Mouse (Mus musculus): Measurements from ENCODE around the gene Kcna7. TPM values are rescaled to one million over a fixed set of nuclear protein-coding genes. Genes with fewer than 3 reads are reported as not detected.

The Kcna7 gene
- polyA plus RNA-seq, 1 experiment from 2014 or later = not detected

- Histone ChIP-seq H3K4me1 (peaks cover 36% of the 10 kb centered on the region), H3K27me3 (replicated peaks) (no peaks in the 10 kb centered on the region), H3K4me2 (peak overlapping the region; percentile 78), H3K9ac (no peak overlapping the region), H3K9me3 (no peaks in the 10 kb centered on the region), H3K4me3 (replicated peaks) (no peak overlapping the region), H3K27ac (peak overlapping the region; percentile 94), H3K36me3 (peaks cover 30% of the 10 kb centered on the region)
- 44% methylated on average over 9 of the region's 9 CpGs for WGBS
- no peak for ATAC-seq (ENCODE audit: insufficient read depth, low FRiP score, low read depth)
Observed at GRCm38 (mm10) chr7:45456721-45457203, 51.3 kb downstream of the Kcna7 start.

GRCm38 (mm10) chr7:45457204-45458060 is 52.0 kb downstream of the Kcna7 start:
- H3K4me3 ChIP-seq (replicated peaks) = peak overlapping the region; percentile 74
- H3K9ac ChIP-seq = no peak overlapping the region
- no peaks in the 10 kb centered on the region for H3K9me3 ChIP-seq
- H3K27ac ChIP-seq = peak overlapping the region; percentile 94
- 48% methylated on average over 10 of the region's 10 CpGs for WGBS
- peaks cover 24% of the 10 kb centered on the region for H3K36me3 ChIP-seq
- peaks cover 39% of the 10 kb centered on the region for H3K4me1 ChIP-seq
- ATAC-seq (ENCODE audit: insufficient read depth, low FRiP score, low read depth) = no peak
- peak overlapping the region; percentile 78 for H3K4me2 ChIP-seq
- no peaks in the 10 kb centered on the region for H3K27me3 ChIP-seq (replicated peaks)

GRCm38 (mm10) chr7:45458748-45459563 is 53.5 kb downstream of the Kcna7 start:
- under 1% methylated on average over 42 of the region's 43 CpGs for WGBS
- H3K36me3 ChIP-seq = peaks cover 24% of the 10 kb centered on the region
- peak overlapping the region; percentile 94 for H3K27ac ChIP-seq

More at GRCm38 (mm10) chr7:45458748-45459563, 53.5 kb downstream of the Kcna7 start:
- ATAC-seq (ENCODE audit: insufficient read depth, low FRiP score, low read depth) = peak; percentile 54
- Histone ChIP-seq H3K4me3 (replicated peaks) (peak overlapping the region; percentile 74), H3K4me2 (peak overlapping the region; percentile 78), H3K27me3 (replicated peaks) (no peaks in the 10 kb centered on the region), H3K4me1 (peaks cover 39% of the 10 kb centered on the region), H3K9me3 (no peaks in the 10 kb centered on the region), H3K9ac (peak overlapping the region; percentile 55)

Small RNAs within 50 kb of the gene (microRNA-seq; reads per million reads assigned to microRNA genes)
- not detected for gene Gm22133

Other genes with a start within 250 kb of the Kcna7 start
- 0.13 TPM in 1 of 2 replicates, not detected in the other for gene Slc17a7, start 241.7 kb upstream of the Kcna7 start, polyA plus RNA-seq (2015; fragmentation: Nextera tagmentation; extraction: Ambion mirVana)
- gene Gfy, start 226.1 kb upstream of the Kcna7 start, polyA plus RNA-seq (2015; fragmentation: Nextera tagmentation; extraction: Ambion mirVana) = not detected in 2 replicates
- not detected in 2 replicates for gene Pth2, start 224.7 kb upstream of the Kcna7 start, polyA plus RNA-seq (2015; fragmentation: Nextera tagmentation; extraction: Ambion mirVana)
- 0.55 and 0.64 TPM in 2 replicates for gene Ccdc155, start 200.8 kb upstream of the Kcna7 start, polyA plus RNA-seq (2015; fragmentation: Nextera tagmentation; extraction: Ambion mirVana)
- 1.1 and 1.4 TPM in 2 replicates for gene Dkkl1, start 193.5 kb upstream of the Kcna7 start, polyA plus RNA-seq (2015; fragmentation: Nextera tagmentation; extraction: Ambion mirVana)
- gene Tead2, start 189.9 kb upstream of the Kcna7 start, polyA plus RNA-seq (2015; fragmentation: Nextera tagmentation; extraction: Ambion mirVana) = 123 and 141 TPM in 2 replicates
- 4.2 and 7.1 TPM in 2 replicates for gene Cd37, start 166.5 kb upstream of the Kcna7 start, polyA plus RNA-seq (2015; fragmentation: Nextera tagmentation; extraction: Ambion mirVana)
- not detected in 2 replicates for gene Slc6a16, start 164.6 kb upstream of the Kcna7 start, polyA plus RNA-seq (2015; fragmentation: Nextera tagmentation; extraction: Ambion mirVana)
- not detected in 2 replicates for gene Slc6a21, start 128.1 kb upstream of the Kcna7 start, polyA plus RNA-seq (2015; fragmentation: Nextera tagmentation; extraction: Ambion mirVana)
- 23.9 and 26.9 TPM in 2 replicates for gene Trpm4, start 71.9 kb upstream of the Kcna7 start, polyA plus RNA-seq (2015; fragmentation: Nextera tagmentation; extraction: Ambion mirVana)
- 1.4 and 1.5 TPM in 2 replicates for gene Hrc, start 70.4 kb upstream of the Kcna7 start, polyA plus RNA-seq (2015; fragmentation: Nextera tagmentation; extraction: Ambion mirVana)
- gene Ppfia3, start 38.6 kb upstream of the Kcna7 start, polyA plus RNA-seq (2015; fragmentation: Nextera tagmentation; extraction: Ambion mirVana) = 4.8 and 5.6 TPM in 2 replicates
- 3.5 and 4.0 TPM in 2 replicates for gene Lin7b, start 35.1 kb upstream of the Kcna7 start, polyA plus RNA-seq (2015; fragmentation: Nextera tagmentation; extraction: Ambion mirVana)
- 225 and 247 TPM in 2 replicates for gene Snrnp70, start 9.9 kb upstream of the Kcna7 start, polyA plus RNA-seq (2015; fragmentation: Nextera tagmentation; extraction: Ambion mirVana)
- gene Ntf5, start 8.0 kb downstream of the Kcna7 start, polyA plus RNA-seq (2015; fragmentation: Nextera tagmentation; extraction: Ambion mirVana) = 2.6 and 2.7 TPM in 2 replicates
- 0.62 TPM in 1 of 2 replicates, not detected in the other for gene Lhb, start 15.2 kb downstream of the Kcna7 start, polyA plus RNA-seq (2015; fragmentation: Nextera tagmentation; extraction: Ambion mirVana)
- 34.3 and 37.7 TPM in 2 replicates for gene Gys1, start 29.2 kb downstream of the Kcna7 start, polyA plus RNA-seq (2015; fragmentation: Nextera tagmentation; extraction: Ambion mirVana)
- 127 and 139 TPM in 2 replicates for gene Ruvbl2, start 32.4 kb downstream of the Kcna7 start, polyA plus RNA-seq (2015; fragmentation: Nextera tagmentation; extraction: Ambion mirVana)
- gene Ftl1, start 54.2 kb downstream of the Kcna7 start, polyA plus RNA-seq (2015; fragmentation: Nextera tagmentation; extraction: Ambion mirVana) = 4,747 and 4,817 TPM in 2 replicates
- gene Bax, start 61.2 kb downstream of the Kcna7 start, polyA plus RNA-seq (2015; fragmentation: Nextera tagmentation; extraction: Ambion mirVana) = 157 and 168 TPM in 2 replicates
- gene Tulp2, start 76.2 kb downstream of the Kcna7 start, polyA plus RNA-seq (2015; fragmentation: Nextera tagmentation; extraction: Ambion mirVana) = 1.4 and 1.8 TPM in 2 replicates
- gene Gm45808, start 81.2 kb downstream of the Kcna7 start, polyA plus RNA-seq (2015; fragmentation: Nextera tagmentation; extraction: Ambion mirVana) = not detected in 2 replicates
- 3.5 and 3.7 TPM in 2 replicates for gene Dhdh, start 83.2 kb downstream of the Kcna7 start, polyA plus RNA-seq (2015; fragmentation: Nextera tagmentation; extraction: Ambion mirVana)
- 214 and 230 TPM in 2 replicates for gene Nucb1, start 104.8 kb downstream of the Kcna7 start, polyA plus RNA-seq (2015; fragmentation: Nextera tagmentation; extraction: Ambion mirVana)
- gene Ppp1r15a, start 120.6 kb downstream of the Kcna7 start, polyA plus RNA-seq (2015; fragmentation: Nextera tagmentation; extraction: Ambion mirVana) = 21.1 and 36.1 TPM in 2 replicates
- 2.9 TPM in 2 replicates for gene Plekha4, start 120.7 kb downstream of the Kcna7 start, polyA plus RNA-seq (2015; fragmentation: Nextera tagmentation; extraction: Ambion mirVana)
- gene Hsd17b14, start 149.2 kb downstream of the Kcna7 start, polyA plus RNA-seq (2015; fragmentation: Nextera tagmentation; extraction: Ambion mirVana) = 2.2 and 3.9 TPM in 2 replicates
- 78.8 and 87.1 TPM in 2 replicates for gene Bcat2, start 164.5 kb downstream of the Kcna7 start, polyA plus RNA-seq (2015; fragmentation: Nextera tagmentation; extraction: Ambion mirVana)
- gene Fgf21, start 209.8 kb downstream of the Kcna7 start, polyA plus RNA-seq (2015; fragmentation: Nextera tagmentation; extraction: Ambion mirVana) = 0.18 and 0.41 TPM in 2 replicates
- 0.76 and 0.84 TPM in 2 replicates for gene Fut1, start 211.6 kb downstream of the Kcna7 start, polyA plus RNA-seq (2015; fragmentation: Nextera tagmentation; extraction: Ambion mirVana)
- 0.19 and 0.31 TPM in 2 replicates for gene Izumo1, start 216.2 kb downstream of the Kcna7 start, polyA plus RNA-seq (2015; fragmentation: Nextera tagmentation; extraction: Ambion mirVana)
- 11.0 and 11.6 TPM in 2 replicates for gene Rasip1, start 221.8 kb downstream of the Kcna7 start, polyA plus RNA-seq (2015; fragmentation: Nextera tagmentation; extraction: Ambion mirVana)
- 7.4 and 9.5 TPM in 2 replicates for gene Mamstr, start 234.3 kb downstream of the Kcna7 start, polyA plus RNA-seq (2015; fragmentation: Nextera tagmentation; extraction: Ambion mirVana)